Mouse (Mus musculus) kidney, postnatal 4 days (tissue): ENCODE results near the gene Adam12.
"Not testable (repeated sequence)": the region's sequence is repeated elsewhere in the genome, so short reads cannot be mapped to it uniquely, and the experiment has no call there.

Experiments
- DNase-seq, 2 experiments: peaks; one replicate each; pipeline ENCODE4 v3.0.0; 2021; ENCODE audit warnings: mixed read lengths in 2 of 2

Gene Adam12

DNA sequence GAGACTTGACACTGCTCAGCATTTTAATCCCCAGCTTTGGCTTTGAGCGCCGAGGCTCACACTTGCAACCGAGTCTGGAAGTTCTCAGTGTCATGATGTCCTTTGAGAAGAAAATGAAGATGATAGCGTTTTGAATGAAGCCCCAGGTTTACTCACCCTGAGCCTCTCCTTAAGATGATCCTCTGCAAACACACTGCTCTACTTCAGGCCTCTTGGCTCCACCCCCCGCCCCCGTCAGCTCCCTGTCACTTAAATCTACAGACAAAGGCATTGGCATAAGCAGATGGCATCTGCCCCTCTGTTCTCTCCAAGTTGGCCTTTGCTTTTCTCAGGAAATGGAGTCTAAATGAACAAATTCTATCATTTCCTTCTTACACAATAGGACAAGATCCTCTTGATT, 308.0 kb downstream of the Adam12 start:
- DNase-seq: no peak

- DNase-seq: no peak
Observed at GRCm38 (mm10) chr7:133921291-133921690, 310.7 kb downstream of the Adam12 start.

DNA sequence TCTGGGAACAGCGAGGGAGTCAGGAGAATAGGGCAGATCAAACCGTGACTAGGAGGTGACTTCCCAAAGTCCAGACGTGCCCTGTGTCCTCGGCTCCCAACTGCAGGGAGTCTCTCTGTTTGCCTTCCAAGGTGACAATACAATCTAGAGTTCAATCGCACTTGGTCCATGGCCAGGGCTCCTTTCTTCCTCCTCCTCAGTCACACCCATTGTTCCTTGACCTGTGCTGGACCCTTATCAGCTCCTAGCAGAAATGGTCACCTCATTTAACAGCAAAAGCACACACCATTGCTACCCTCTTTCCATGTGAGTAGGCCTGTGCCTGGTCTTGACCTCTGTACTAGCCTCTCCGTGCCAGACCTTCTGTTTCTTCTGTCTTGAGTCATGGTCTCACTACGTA, 311.2 kb downstream of the Adam12 start:
- no peak for DNase-seq

- peak in 1 of 2 experiments; percentile 32 for DNase-seq
Observed at GRCm38 (mm10) chr7:133919918-133920317, 312.0 kb downstream of the Adam12 start.

DNA sequence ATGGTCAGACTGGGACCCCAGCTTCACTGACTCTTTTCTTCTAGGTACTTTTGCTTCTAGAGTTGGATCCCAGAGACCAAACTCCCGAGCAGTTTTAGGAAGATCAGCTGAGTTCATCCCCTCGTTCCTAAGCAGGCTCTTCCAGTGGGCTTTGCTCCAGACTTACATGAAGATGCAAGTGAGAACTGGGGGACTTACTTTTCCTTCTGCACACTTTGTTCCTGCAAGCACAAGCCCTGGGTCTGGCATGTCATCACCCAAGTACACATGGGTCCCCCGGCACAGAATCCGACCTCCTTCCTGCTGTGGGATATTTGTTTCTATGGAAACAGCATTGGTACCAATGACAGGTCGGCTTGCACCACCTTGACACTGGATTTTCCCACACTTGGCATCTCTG, 312.6 kb downstream of the Adam12 start:
- DNase-seq: no peak

DNA sequence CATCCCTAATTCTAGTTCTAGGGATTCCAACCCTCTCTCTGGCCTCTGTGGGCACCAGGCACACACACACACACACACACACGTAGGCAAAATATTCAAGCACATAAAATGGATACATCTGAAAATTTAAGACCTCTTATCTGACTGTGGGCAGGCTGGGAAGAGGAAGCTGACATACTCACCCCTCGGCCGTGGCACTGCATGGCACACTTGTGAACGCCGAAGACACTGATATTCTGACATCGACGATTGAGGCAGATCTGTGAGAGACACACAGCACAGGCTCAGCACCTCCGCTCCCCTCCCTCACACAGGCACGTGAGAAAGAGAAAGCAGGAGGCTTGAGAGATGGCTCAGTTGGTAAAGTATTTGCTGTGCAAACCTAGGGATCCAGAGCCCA, 315.7 kb downstream of the Adam12 start:
- no peak for DNase-seq

DNA sequence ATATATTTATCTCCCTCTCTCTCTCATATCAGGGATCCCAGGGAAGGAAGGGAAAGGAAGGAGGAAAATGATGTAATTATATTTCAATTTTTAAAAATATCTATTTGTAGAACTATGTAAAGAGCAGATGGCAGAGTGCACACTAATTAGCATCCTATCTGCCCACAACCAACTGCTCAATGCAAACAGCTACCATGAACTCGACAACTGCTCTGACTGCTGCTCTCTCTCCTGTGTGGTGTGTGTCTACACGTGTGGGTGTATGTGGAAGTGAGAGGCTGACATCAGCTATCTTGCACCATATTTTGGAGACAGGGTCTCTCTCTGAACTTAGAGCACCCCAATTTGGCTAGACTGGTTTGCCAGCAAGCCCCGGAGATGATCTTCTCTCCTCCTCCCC, 320.1 kb downstream of the Adam12 start:
- DNase-seq: no peak

DNA sequence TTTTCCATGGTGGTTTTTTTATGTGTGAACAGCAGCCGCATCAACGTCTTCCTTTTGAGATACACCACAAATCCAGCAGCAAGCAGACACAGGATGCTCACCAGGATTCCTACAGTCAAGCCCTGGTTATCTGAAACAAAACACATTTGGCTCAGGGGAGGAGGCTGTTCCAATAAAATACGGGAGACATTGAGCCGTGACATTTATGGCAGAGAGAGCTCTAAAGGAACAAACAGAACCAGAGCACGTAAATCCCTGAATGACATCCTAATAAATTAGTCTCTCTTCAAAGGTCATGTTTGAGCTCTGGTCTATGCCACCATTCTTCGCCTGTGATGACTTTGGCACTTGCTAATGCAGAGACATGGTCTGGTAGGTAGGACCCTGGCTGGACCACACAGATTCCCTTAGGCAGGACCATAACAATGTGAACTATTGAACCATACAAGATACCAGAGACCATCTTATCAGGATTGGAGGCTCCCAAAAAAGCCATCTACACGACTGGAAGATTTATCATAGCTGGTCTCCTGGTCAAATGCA, 322.0 kb downstream of the Adam12 start:
- no peak for DNase-seq

DNA sequence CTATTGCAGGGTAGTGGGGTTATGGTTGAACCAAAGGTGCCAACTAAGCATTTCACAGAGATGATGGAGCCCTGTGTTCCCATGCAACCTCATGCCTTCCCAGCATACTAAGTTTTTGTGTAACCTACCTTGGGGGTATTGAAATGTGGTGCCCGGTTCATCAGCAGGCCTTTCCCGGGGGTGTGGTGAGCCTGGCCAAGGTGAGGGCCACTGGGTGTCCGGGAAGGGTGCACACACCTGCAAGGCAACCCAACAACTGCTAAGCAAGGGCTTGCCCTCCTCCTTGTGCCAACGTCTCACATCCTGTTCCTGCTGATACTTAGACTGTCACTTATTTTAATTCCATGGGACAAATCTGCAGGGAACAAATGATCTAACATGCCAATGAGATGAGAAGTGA, 323.0 kb downstream of the Adam12 start:
- no peak for DNase-seq

GRCm38 (mm10) chr7:133899391-133899790, 332.6 kb downstream of the Adam12 start:
- no peak for DNase-seq

GRCm38 (mm10) chr7:133891796-133892195, 340.1 kb downstream of the Adam12 start:
- DNase-seq: no peak

GRCm38 (mm10) chr7:133891298-133891697, 340.6 kb downstream of the Adam12 start:
- DNase-seq: no peak

DNA sequence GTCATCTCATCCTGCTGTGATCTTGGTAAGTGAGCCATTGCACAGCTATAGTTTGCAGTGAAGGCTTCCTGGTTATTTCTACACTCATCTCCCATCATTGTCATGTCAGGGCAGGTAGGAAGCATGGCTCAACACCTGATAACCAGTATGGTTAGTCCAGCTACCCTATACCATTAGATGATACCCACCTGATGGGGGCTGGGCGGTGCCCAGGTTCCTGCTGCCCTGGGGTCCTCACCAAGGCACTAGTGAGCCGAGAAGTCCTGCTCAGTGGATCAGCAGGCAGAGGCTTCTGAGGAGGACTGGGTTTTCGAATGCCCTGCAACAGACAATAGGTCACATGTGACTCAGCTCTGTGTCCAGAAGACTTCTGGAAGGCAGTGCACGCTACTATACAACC, 342.0 kb downstream of the Adam12 start:
- DNase-seq: no peak

DNA sequence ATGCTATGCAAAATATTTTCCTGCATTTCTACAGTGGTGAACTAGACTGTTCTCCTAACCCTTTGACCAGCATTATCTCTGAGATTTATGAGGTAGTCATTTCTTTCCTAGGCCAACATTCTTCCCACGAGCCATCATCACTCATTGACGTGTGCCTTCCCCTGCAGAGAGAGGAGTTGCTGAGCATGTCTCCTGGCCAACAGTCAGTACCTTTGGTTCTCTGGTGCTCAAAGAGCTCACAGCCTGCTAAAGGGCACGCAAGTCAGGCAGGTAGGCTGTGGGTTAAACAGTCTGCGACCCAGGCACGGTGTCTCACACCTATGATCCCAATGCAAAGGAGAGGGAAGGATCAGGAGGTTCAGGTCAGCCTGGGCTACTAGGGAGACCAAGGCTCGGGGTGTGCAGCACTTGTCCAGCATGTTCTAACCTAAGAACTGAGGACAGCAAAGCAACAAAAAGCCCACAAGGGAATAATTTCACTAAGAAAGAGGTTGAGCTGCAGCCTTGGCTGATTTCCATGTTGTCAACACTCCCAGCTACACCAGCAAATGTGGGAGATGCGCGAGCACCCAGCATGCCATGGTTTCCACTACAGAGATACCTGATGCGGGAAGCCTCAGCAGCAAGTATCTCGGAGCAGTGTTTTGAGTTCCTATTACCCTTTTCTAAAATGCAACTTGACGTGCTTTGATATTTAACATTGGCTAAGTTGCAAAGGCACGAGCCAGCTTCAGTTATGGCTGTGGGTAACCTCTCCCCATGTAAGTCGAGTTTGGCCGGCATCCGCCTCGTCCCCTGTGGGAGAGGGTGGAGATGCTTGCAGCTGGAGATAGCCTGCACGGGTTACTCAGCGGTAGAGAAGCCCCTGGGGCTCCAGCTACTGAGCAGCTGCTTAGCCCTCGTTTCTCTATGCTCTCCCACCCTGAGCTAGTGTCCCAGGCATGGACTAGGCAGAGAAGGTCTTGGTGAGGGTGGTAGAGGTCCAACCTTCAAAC, 342.7 kb downstream of the Adam12 start:
- DNase-seq: no peak

- DNase-seq: not testable (repeated sequence)
Observed at GRCm38 (mm10) chr7:133884759-133885431, 347.1 kb downstream of the Adam12 start.

- no peak for DNase-seq
Observed at GRCm38 (mm10) chr7:133879761-133880160, 352.2 kb downstream of the Adam12 start.

GRCm38 (mm10) chr7:133876646-133877342, 355.2 kb downstream of the Adam12 start:
- peak in 1 of 2 experiments; percentile 8 for DNase-seq

DNA sequence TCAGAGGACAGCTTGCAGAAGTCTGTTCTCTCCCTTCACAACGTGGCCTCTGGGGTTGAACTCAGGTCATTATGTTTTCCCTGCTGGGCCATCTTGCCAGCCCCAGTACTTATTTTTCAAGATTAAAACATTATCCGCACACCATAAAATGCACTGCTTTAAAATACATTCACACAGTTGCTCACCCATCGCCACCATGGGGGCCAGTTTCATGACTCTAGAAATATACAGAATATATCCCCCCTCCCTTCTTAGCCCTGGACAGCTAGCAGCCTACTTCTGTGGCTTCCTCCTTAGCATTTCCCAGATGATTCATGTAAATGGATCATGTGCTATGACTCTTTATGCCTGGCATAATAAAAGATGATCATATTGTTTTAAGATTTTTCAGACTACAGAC, 355.8 kb downstream of the Adam12 start:
- DNase-seq: no peak

GRCm38 (mm10) chr7:133872701-133873100, 359.2 kb downstream of the Adam12 start:
- no peak for DNase-seq

GRCm38 (mm10) chr7:133870265-133870664, 361.7 kb downstream of the Adam12 start:
- no peak for DNase-seq

DNA sequence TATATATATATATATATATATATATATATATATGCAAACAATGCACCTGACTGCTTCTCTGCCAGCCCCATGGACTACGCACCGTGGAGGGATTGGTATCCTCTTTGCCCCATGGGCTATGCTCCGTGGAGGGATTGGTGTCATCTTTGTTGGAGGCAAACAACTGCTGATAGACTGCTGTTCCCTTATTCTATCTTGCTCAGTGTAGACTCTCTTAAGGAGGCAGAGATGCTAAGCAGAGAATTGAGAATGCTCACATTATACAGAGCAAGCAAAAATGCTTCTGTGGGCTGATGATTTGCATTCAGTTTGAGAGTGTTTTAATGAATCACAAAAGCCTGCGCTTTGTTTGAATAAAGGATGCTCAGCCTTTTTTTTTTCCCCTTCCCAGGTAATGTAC, 368.3 kb downstream of the Adam12 start:
- no peak for DNase-seq

GRCm38 (mm10) chr7:133863151-133863550, 368.8 kb downstream of the Adam12 start:
- no peak for DNase-seq

DNA sequence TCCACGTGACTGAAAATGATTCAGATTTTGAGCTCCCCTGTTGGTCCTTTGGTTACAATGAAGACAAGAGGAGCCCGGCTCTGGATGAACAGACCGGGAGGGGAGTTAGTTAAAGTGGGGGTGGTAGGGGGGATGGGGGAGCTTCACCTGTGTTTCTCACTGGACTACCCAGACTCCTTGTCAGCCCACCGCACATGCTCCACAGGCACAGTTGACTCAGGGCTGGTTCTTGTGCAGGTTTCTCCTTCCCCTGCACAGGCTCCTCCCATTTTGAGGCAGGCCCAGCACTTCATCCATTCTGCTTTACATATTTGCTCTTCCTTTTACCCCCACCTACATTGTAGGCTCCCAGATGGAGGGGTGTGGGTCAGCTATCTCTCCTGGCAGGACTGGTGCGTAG, 369.2 kb downstream of the Adam12 start:
- no peak for DNase-seq
